Mouse (Mus musculus) spleen, adult 18-20 months (tissue): ENCODE results near the gene Zfyve16.

Experiments
- DNase-seq, 2 experiments: peaks; one replicate each; pipeline ENCODE4 v3.0.0; 2022; ENCODE audit warnings: mixed read lengths in 2 of 2

Zfyve16 gene

DNA sequence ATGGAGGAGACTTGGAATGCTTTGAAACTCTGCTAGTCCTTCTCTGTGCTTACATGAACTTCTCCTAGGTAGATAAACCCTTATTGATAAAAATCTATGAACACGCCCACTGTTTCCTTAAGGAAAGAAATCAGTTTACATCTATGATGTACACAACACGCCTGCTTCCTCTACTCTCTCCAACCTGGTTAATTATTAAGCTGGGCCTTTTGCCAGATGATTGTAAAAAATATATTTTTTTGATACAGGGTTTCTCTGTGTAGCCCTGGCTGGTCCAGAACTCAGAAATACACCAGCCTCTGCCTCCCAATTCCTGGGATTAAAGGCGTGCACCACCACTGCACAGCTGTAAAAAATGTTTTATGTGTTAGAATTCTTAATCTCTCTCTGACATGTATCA is 66.0 kb downstream of the Zfyve16 start:
- no peak for DNase-seq

DNA sequence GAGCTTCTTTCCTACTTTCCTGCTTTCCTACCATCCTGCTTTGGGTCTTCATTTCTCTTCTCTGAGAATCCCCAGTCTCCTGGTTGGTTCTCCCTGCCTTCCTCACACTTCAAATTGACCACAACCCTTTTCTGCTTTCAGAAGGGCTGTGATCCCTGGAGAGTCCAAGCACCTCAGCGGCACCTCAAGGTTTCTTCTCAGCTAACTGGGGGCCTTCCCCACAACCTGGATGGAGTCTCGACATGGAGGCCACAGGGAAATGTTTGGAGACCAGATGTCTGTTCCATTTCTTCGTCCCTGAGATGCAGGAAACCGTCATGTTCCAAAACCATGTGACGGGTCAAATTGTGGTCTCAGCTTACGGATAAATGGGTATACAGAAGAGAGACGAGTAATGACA is 83.8 kb downstream of the Zfyve16 start:
- DNase-seq, result no peak

DNA sequence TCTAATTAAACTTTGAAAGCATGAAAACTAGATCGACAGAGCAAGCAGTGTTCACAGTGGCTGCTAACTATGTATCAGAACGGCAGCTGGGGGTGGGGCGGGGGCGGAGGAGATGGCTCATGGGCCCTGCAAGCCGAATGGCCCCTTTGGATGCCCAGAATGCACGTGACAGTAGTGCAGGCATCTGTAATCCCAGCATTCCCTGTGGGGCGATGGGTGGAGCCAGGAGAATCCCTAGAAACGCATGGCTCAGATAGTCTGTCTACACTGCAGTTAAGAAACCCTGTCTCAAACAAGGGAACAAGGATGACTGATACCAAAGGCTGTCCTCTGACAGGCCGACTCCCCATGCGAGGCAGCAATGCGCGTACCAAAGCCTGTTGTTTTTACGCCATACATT is 90.4 kb downstream of the Zfyve16 start:
- DNase-seq, result no peak

GRCm38 (mm10) chr13:92438656-92439055 is 92.0 kb downstream of the Zfyve16 start:
- DNase-seq, result no peak
